Mouse (Mus musculus) embryonic fibroblast, embryonic 13.5 days (primary cell): ENCODE measurements around the gene Tmem79.
"Not testable (repeated sequence)": the region's sequence is repeated elsewhere in the genome, so short reads cannot be mapped to it uniquely, and the experiment has no call there.

ENCODE experiments used
- CTCF ChIP-seq: IDR thresholded peaks from 2 replicates; pipeline ENCODE4 v1.5.1; 2011; ENCODE audit warnings: mild to moderate bottlenecking, control low read depth, low read length, moderate library complexity, borderline replicate concordance; ENCODE audit not compliant: insufficient read depth
- POLR2A ChIP-seq: IDR thresholded peaks from 2 replicates; pipeline ENCODE4 v1.6.1; 2011; ENCODE audit warnings: low read depth, mild to moderate bottlenecking, control low read depth, low read length, moderate library complexity

DNA sequence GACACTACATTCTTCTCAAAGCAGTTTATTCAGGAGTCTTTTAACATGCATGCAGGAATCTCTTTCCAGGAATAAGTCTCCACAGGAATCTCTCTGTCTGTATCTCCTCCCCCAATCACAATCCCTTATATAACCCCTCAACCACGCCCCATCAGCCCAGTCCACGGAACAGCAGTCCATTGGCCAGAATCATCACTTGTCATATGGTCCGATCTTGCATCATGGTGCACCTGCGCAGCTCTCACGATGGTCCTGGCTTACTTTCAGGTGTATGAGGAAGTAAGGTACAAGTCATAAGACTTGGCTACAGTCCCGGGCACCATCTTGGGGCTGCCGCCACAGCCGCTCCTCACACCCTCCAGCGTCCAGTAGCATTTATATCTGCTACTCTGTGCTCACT is 36.7 kb upstream of the Tmem79 start, which contains the start of gene Bglap3:
- not testable (repeated sequence) for TF ChIP-seq CTCF, POLR2A
